Mouse (Mus musculus) stomach, postnatal 0 days (tissue): ENCODE measurements around the gene Smtnl1.

ENCODE experiments used
- CTCF ChIP-seq: IDR thresholded peaks from 2 replicates; pipeline ENCODE4 v1.5.1; 2016; ENCODE audit warnings: antibody characterized with exemption, low read depth, mild to moderate bottlenecking, moderate library complexity
- EP300 ChIP-seq: optimal IDR thresholded peaks from 2 replicates; pipeline ENCODE3; 2016; ENCODE audit warnings: antibody characterized with exemption

- TF ChIP-seq CTCF (no peak), EP300 (no peak)
Measured at GRCm38 (mm10) chr2:84837107-84837506, 14.7 kb upstream of the Smtnl1 start.
